Mouse (Mus musculus): ENCODE results near the gene Tor1aip2. TPM values are rescaled to one million over a fixed set of nuclear protein-coding genes. Genes with fewer than 3 reads are reported as not detected.

The Tor1aip2 gene
- total RNA-seq, 2 experiments from 2014 or later: 48.4 to 55.1 TPM

DNA sequence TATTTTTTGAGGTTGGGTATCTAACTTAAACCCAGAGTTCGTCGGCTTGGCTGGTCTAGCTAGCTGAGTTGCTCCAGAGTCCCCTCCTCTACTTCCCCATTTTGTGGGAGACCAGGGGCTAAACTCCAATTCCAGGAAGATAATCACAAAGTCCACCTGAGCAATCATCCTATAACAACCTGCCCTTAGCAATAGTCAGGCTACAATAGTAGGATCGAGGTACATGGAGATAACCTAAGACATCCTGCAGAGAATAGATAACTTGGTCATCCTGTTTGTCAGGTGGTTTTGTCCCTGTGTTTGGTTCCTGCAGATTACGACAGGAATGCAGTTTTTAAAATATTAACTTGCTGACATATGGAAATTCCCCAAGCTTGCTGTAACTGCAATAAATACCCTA, 56.6 kb downstream of the Tor1aip2 start:
- no peak for TF ChIP-seq CTCF (conservative IDR thresholded peaks at IDR 0.05)
- no peak overlapping the region for H3K27ac ChIP-seq
- no peak overlapping the region for H3K4me3 ChIP-seq
- DNase-seq (ENCODE audit: low spot score in 2 of 2): no peak

DNA sequence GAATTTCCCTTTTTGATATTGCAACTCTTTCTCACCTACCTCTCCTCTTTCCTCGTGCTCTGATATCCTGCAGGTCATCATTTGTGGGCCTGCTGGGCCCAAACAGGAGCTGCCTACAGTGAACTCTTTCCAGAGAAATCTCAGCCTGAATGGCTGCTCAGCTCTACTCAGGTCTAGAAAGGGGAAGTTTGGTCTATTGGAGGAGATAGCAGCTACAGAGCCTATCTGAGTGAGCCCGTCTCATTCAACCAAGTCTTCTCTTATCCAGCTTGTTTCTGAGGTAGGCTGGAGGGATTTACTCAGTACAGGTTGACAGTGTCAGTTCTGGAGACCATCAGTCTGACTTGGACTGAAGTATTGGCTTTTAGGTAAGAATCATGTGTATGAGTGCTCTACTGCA, 68.6 kb downstream of the Tor1aip2 start:
- Histone ChIP-seq H3K27ac (no peak overlapping the region), H3K4me3 (no peak overlapping the region)
- TF ChIP-seq CTCF (conservative IDR thresholded peaks at IDR 0.05): no peak
- no peak for DNase-seq (ENCODE audit: low spot score in 2 of 2)

DNA sequence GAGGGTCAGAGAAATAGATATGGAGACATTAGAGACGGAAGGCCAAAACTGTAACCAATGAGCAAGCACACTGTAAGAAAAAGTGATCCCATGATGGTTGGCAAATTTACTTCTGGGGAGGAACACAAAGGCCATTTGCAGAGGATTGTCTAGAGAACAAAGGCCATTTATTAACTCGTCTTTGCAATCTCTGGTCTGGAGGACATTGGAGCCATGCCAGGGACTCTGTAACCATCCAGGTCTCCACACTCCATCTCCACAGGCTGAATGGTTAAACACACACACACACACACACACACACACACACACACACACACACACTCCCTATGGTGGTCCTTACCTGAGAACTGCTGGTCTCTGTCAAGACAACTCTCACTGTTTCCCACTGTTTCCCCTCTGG, 70.2 kb downstream of the Tor1aip2 start:
- H3K4me3 ChIP-seq: no peak overlapping the region
- H3K27ac ChIP-seq: no peak overlapping the region

DNA sequence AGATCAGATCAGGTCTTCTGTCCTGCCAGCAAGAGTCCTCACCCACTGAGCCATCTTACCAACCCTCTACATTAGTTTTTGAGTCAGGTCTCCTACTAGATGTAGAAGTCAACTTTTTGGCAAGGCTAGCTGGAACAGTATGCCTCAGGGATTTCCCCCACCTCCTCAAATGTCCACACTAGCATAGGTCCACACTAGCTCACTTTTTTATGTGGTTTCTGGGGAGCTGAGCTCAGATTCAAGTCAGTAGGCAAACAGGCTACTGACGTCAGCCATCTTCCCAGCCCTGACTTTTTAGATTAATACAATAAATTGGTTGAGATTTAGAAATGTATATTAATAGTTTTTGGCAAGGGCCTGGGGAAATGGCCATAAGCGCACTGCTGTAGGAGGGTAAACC, 72.2 kb downstream of the Tor1aip2 start:
- no peak overlapping the region for H3K27ac ChIP-seq
- no peak for DNase-seq (ENCODE audit: low spot score in 2 of 2)
- no peak for TF ChIP-seq CTCF (conservative IDR thresholded peaks at IDR 0.05)
- no peak overlapping the region for H3K4me3 ChIP-seq

More for the DNA sequence above, 70.2 kb downstream of the Tor1aip2 start:
- DNase-seq (ENCODE audit: low spot score in 2 of 2): no peak
- TF ChIP-seq CTCF (conservative IDR thresholded peaks at IDR 0.05): no peak

DNA sequence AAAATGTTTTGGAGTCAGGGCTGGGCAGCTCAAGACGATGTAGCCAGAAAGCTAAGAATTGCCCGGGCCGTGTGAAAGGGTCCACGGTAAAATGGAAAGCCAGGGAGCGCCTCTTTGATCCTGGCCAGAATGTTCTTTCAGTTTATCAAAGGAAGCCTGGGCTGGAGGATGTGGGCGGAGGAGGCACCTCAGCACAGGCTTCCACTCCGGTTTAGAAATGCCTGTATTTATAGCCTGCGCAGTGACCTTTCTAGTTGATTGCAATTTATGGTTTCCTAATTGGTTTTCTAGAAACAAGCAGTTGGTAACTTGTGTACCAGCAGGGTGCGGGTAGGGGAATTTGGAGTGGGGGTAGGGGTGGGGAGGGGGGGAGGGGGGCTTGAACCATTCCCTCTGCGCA, 73.2 kb downstream of the Tor1aip2 start:
- H3K4me3 ChIP-seq: no peak overlapping the region
- DNase-seq (ENCODE audit: low spot score in 2 of 2): no peak
- no peak overlapping the region for H3K27ac ChIP-seq
- TF ChIP-seq CTCF (conservative IDR thresholded peaks at IDR 0.05): no peak

DNA sequence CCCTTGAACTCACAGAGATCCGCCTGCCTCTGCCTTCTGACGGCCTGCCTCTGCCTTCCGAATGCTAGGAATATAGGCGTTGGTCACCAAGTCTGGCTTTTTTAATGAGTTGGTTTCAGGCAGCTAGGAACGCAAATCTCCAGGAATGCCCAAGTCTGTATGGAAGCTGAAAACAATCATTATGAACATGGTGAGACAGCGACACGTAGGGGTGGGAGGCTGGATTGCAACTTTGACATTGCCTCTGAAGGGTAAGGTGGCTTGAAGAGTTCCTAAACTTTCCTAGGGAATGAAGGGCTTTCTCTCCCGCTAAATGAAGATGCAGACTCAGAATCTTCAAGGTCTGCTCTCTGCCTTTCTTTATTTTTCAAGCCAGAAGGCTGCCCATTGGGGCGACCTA, 75.9 kb downstream of the Tor1aip2 start:
- peak; percentile 63 for TF ChIP-seq CTCF (conservative IDR thresholded peaks at IDR 0.05)
- no peak for DNase-seq (ENCODE audit: low spot score in 2 of 2)
- no peak overlapping the region for H3K27ac ChIP-seq

DNA sequence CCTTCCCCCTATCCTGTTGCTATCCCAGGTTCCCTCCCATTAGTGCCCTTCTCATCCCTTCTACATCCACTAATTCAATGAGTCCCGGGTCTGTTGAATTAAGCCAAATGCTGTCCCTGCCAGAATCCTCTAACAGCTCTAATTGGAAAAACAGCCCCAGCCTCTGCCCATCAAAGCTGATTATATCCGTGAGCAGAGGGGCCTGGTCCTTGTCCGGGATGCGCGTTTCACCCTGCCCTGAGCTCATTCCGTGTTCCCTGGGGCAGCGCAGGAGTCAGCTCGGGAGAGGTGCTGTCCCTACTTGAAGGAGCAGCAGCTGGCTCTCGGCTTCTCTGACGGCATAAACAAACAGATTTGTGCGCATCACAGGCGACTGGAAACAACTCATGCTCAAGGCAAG, 76.5 kb downstream of the Tor1aip2 start:
- TF ChIP-seq CTCF (conservative IDR thresholded peaks at IDR 0.05): no peak
- peak in 1 of 2 experiments; percentile 15 for DNase-seq (ENCODE audit: low spot score in 2 of 2)
- Histone ChIP-seq H3K4me3 (no peak overlapping the region), H3K27ac (no peak overlapping the region)

More for the DNA sequence above, 75.9 kb downstream of the Tor1aip2 start:
- no peak overlapping the region for H3K4me3 ChIP-seq

DNA sequence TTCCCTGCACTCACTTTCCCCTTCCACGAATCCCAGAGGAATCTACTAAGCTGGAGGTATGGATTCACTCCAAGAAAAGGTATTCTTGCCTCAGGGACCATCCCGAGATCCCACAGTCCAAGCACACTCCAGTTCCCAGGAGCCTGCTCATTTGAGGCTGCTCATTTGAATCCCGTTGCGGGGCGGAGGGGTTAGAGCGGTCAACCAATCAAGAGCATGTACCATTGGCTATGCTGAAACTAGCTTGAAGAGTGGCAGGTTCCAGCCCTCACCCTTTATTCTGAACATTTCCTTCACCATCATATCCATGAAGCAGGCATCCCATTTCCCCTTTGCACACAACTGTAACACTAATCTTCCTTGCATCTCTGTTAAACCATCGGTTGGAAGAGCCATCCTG, 76.9 kb downstream of the Tor1aip2 start:
- no peak for DNase-seq (ENCODE audit: low spot score in 2 of 2)
- TF ChIP-seq CTCF (conservative IDR thresholded peaks at IDR 0.05): no peak
- no peak overlapping the region for H3K4me3 ChIP-seq
- no peak overlapping the region for H3K27ac ChIP-seq

DNA sequence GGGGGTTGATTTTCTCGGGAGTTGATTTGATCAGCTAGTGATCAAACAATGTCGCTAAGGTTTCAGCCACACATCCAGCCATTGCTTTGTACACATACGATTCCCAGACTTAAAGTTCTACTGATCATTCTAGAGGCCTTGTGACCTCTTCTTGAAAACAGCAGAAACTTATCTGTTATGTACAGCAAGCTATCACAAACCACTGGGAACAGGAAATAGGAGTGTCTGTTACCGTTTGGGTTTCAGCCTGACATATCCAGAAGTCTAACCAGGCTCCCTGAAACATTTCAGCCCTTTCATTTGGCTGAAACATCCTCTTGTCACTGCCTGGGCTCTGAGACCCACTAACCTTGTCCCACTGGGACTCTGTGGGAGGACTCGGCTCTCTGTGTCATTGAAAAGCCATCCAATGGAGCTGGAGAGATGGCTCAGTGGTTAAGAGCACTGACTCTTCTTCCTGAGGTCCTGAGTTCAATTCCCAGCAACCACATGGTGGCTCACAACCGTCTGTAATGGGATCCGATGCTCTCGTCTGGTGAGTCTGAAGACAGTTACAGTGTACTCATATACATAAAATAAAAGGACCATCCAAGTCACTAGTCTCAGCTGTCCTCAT, 78.8 kb downstream of the Tor1aip2 start:
- no peak for DNase-seq (ENCODE audit: low spot score in 2 of 2)
- no peak overlapping the region for H3K4me3 ChIP-seq
- no peak for TF ChIP-seq CTCF (conservative IDR thresholded peaks at IDR 0.05)

DNA sequence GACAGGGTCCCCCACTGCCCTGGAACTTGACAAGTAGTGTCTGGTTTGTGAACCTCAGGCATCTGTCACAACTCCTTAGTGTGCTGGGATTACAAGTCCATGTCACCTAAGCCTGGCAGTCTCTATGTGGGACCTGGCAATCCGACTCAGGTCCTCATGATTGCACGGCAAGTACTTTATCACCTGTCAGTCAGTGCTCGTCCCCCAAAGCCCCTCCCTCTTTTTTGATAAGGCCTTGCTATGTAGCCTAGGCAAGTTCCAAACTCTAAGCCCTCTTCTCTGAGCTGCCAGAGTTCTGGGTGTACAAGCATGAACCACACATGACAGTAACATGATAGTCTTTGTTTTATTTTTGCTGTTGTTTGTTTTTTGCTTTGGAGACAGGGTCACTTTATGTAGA, 81.6 kb downstream of the Tor1aip2 start:
- no peak for DNase-seq (ENCODE audit: low spot score in 2 of 2)
- Histone ChIP-seq H3K27ac (no peak overlapping the region), H3K4me3 (no peak overlapping the region)
- no peak for TF ChIP-seq CTCF (conservative IDR thresholded peaks at IDR 0.05)

More for the DNA sequence above, 78.8 kb downstream of the Tor1aip2 start:
- H3K27ac ChIP-seq: no peak overlapping the region

Other genes starting within 250 kb of the Tor1aip2 start
- 10 to 100 TPM; 32.1 to 35.4 TPM for gene Qsox1, start 222.5 kb upstream of the Tor1aip2 start, total RNA-seq (2021)
- gene Cep350, start 62.1 kb upstream of the Tor1aip2 start, total RNA-seq (2021): 10 to 100 TPM; 48.9 to 52.1 TPM
- gene Tor1aip1, start 1.1 kb downstream of the Tor1aip2 start, total RNA-seq (2021): 10 to 100 TPM; 32.7 to 33.6 TPM
- gene Fam163a, start 169.6 kb downstream of the Tor1aip2 start, total RNA-seq (2021): 10 to 100 TPM; 14.3 to 14.8 TPM